Comparison of ENCODE assay signal across 8 mouse cellular contexts in the genomic region with DNA sequence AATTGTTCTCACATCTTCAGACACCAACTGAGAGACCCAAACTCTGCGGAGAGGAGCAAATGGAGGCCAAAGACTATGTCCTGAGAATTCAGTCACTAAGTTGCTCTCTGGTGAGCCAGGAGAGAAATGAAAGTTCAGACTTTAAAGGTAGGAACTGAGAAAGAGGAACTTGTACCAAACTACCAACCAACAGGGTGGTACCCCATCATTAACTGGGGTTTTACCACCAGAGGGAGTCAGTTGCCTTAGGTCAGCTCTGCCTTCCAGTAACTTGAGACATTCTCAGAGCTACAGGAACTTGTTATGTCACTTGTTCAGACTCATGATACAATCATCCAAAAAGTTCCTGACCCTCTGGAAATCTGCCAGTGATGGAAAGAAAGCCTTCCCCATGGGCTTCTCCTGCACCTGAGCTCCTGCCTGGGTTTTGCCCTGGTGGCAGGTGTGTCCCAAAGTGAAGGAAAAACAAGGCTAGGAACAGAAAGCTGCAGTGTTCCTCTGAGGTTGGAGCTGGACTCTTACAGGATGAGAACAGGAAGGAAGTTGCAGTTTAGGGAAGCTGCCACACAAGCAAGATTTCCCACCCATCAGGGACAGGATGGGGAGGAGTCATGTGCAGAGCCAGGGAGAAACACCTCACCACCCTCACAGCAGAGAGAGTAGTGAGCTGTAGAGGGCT. TPM values are rescaled to one million over a fixed set of nuclear protein-coding genes. Genes with fewer than 3 reads are reported as not detected.
A peak's percentile ranks its signal among the peaks of the same experiment; 100 is the strongest.
DNase-seq lines count a peak whose midpoint lies in the region; ATAC-seq and TF ChIP-seq lines count a peak whose summit lies in the region.

Gene Trim30b (minus strand): TSS at position 149 of the 679 bp plus-strand sequence.

- WGBS in intestine, postnatal 0 days, result 55% methylated on average over 1 of the region's 1 CpGs
- WGBS in intestine, embryonic 16.5 days, result 64% methylated on average over 1 of the region's 1 CpGs
- 65% methylated on average over 1 of the region's 1 CpGs for WGBS in hindbrain, embryonic 12.5 days
- WGBS in hindbrain, embryonic 11.5 days, result 60% methylated on average over 1 of the region's 1 CpGs

- no peaks in the 10 kb centered on the region for H3K9me3 ChIP-seq in intestine, postnatal 0 days (ENCODE audit: control insufficient read depth)
- H3K9me3 ChIP-seq in intestine, embryonic 16.5 days (ENCODE audit: control insufficient read depth, low read length), result no peaks in the 10 kb centered on the region
- no peaks in the 10 kb centered on the region for H3K9me3 ChIP-seq in hindbrain, embryonic 12.5 days (replicated peaks)
- no peaks in the 10 kb centered on the region for H3K9me3 ChIP-seq in hindbrain, embryonic 11.5 days (ENCODE audit: control insufficient read depth, low read length)

- H3K36me3 ChIP-seq in intestine, postnatal 0 days (ENCODE audit: control insufficient read depth, insufficient read depth), result no peaks in the 10 kb centered on the region
- no peaks in the 10 kb centered on the region for H3K36me3 ChIP-seq in intestine, embryonic 16.5 days (ENCODE audit: control insufficient read depth, insufficient read depth, low read length)
- H3K36me3 ChIP-seq in hindbrain, embryonic 12.5 days, result no peaks in the 10 kb centered on the region
- no peaks in the 10 kb centered on the region for H3K36me3 ChIP-seq in hindbrain, embryonic 11.5 days (ENCODE audit: control insufficient read depth, insufficient read depth, low read length)

- no peak within 1 kb of the TSS for H3K27ac ChIP-seq in intestine, postnatal 0 days (ENCODE audit: low read depth, low read length)
- H3K27ac ChIP-seq in intestine, embryonic 16.5 days (ENCODE audit: low read length), result no peak within 1 kb of the TSS
- no peak within 1 kb of the TSS for H3K27ac ChIP-seq in hindbrain, embryonic 12.5 days
- H3K27ac ChIP-seq in hindbrain, embryonic 11.5 days (ENCODE audit: low read depth, low read length), result no peak within 1 kb of the TSS

- no peak within 1 kb of the TSS for H3K4me3 ChIP-seq in intestine, postnatal 0 days (ENCODE audit: low read depth, low read length)
- H3K4me3 ChIP-seq in intestine, embryonic 16.5 days (ENCODE audit: low read length), result no peak within 1 kb of the TSS
- H3K4me3 ChIP-seq in hindbrain, embryonic 12.5 days, result no peak within 1 kb of the TSS
- H3K4me3 ChIP-seq in hindbrain, embryonic 11.5 days (ENCODE audit: low read depth, low read length), result no peak within 1 kb of the TSS

- TF ChIP-seq CTCF in intestine, postnatal 0 days (IDR thresholded peaks at IDR 0.05; ENCODE audit: low read depth), result peak; percentile 41

- H3K9ac ChIP-seq in intestine, postnatal 0 days (ENCODE audit: low read depth, low read length), result no peak within 1 kb of the TSS
- H3K9ac ChIP-seq in intestine, embryonic 16.5 days (ENCODE audit: low read depth, low read length), result no peak within 1 kb of the TSS
- no peak within 1 kb of the TSS for H3K9ac ChIP-seq in hindbrain, embryonic 12.5 days
- no peak within 1 kb of the TSS for H3K9ac ChIP-seq in hindbrain, embryonic 11.5 days (ENCODE audit: low read depth, low read length)

- no peaks in the 10 kb centered on the region for H3K4me1 ChIP-seq in intestine, postnatal 0 days (replicated peaks; ENCODE audit: control insufficient read depth, insufficient read depth, low read length)
- H3K4me1 ChIP-seq in intestine, embryonic 16.5 days (ENCODE audit: control insufficient read depth, insufficient read depth, low read length), result no peaks in the 10 kb centered on the region
- H3K4me1 ChIP-seq in hindbrain, embryonic 12.5 days, result no peaks in the 10 kb centered on the region
- H3K4me1 ChIP-seq in hindbrain, embryonic 11.5 days (replicated peaks; ENCODE audit: control insufficient read depth, insufficient read depth, low read length), result no peaks in the 10 kb centered on the region

- ATAC-seq in intestine, postnatal 0 days, result no peak
- ATAC-seq in intestine, embryonic 16.5 days, result no peak
- peak; percentile 91 to 97 for ATAC-seq in hematopoietic stem cell, adult 5-6 weeks (replicated peaks in 1 of 2; ENCODE audit: insufficient read depth in 1 of 2, low FRiP score in 2 of 2, low TSS enrichment in 1 of 2, low read depth in 1 of 2, poor library complexity in 2 of 2, severe bottlenecking in 2 of 2)
- ATAC-seq in monocyte, adult 5-6 weeks (replicated peaks; ENCODE audit: insufficient number of reproducible peaks, low FRiP score, low TSS enrichment, poor library complexity, severe bottlenecking), result peak; percentile 82
- ATAC-seq in hindbrain, embryonic 12.5 days (ENCODE audit: low FRiP score), result no peak
- no peak for ATAC-seq in hindbrain, embryonic 11.5 days (ENCODE audit: low FRiP score)

- H3K4me2 ChIP-seq in intestine, postnatal 0 days (replicated peaks; ENCODE audit: low read depth), result no peak within 1 kb of the TSS
- H3K4me2 ChIP-seq in intestine, embryonic 16.5 days (ENCODE audit: low read depth, low read length), result no peak within 1 kb of the TSS
- no peak within 1 kb of the TSS for H3K4me2 ChIP-seq in hindbrain, embryonic 12.5 days (replicated peaks)
- H3K4me2 ChIP-seq in hindbrain, embryonic 11.5 days (replicated peaks; ENCODE audit: low read depth, low read length), result no peak within 1 kb of the TSS

- no peaks in the 10 kb centered on the region for H3K27me3 ChIP-seq in intestine, postnatal 0 days (replicated peaks; ENCODE audit: control insufficient read depth, insufficient read depth, low read length)
- no peaks in the 10 kb centered on the region for H3K27me3 ChIP-seq in intestine, embryonic 16.5 days (replicated peaks; ENCODE audit: control insufficient read depth, insufficient read depth, low read length)
- H3K27me3 ChIP-seq in hindbrain, embryonic 12.5 days, result no peaks in the 10 kb centered on the region
- no peaks in the 10 kb centered on the region for H3K27me3 ChIP-seq in hindbrain, embryonic 11.5 days (ENCODE audit: control insufficient read depth, insufficient read depth, low read length)

- DNase-seq in ES-CJ7 (ENCODE audit: low read depth, low spot score), result peak; percentile 32
- no peak for DNase-seq in cerebellum, adult 18-20 months
- DNase-seq in hindbrain, embryonic 11.5 days (ENCODE audit: low spot score), result no peak

RNA-seq across cellular contexts. Expression of gene Trim30b, which starts in this region (rescaled TPM):
- 0.23 and 0.24 TPM in 2 replicates for polyA plus RNA-seq in intestine, postnatal 0 days (2015; fragmentation: Nextera tagmentation; extraction: Ambion mirVana)
- polyA plus RNA-seq in intestine, embryonic 16.5 days (2015; fragmentation: Nextera tagmentation; extraction: Ambion mirVana), result 0.06 and 0.20 TPM in 2 replicates
- 9.2 and 19.9 TPM in 2 replicates for total RNA-seq in hematopoietic stem cell, adult 5-6 weeks (2017)
- total RNA-seq in monocyte, adult 5-6 weeks (2017), result 23.5 to 27.5 TPM (median 27.2 TPM) in 3 replicates
- polyA plus RNA-seq in hindbrain, embryonic 12.5 days (2016; fragmentation: Nextera tagmentation; extraction: Ambion mirVana), result not detected in 2 replicates
- 0.07 and 0.11 TPM in 2 replicates for polyA plus RNA-seq in hindbrain, embryonic 11.5 days (2014; fragmentation: Nextera tagmentation; extraction: Ambion mirVana)

Comparison
In these comparisons a context has a peak if more than half of its experiments do, and no peak if none do; other contexts are left out.
1. ATAC-seq: peak in hematopoietic stem cell, adult 5-6 weeks (2 of 2) and monocyte, adult 5-6 weeks (single experiment); none in intestine, postnatal 0 days (single experiment), intestine, embryonic 16.5 days (single experiment), hindbrain, embryonic 12.5 days (single experiment) and hindbrain, embryonic 11.5 days (single experiment).